Mouse (Mus musculus) MEL (cell line): ENCODE results near the gene Gm20388. TPM values are rescaled to one million over a fixed set of nuclear protein-coding genes. Genes with fewer than 3 reads are reported as not detected.

ENCODE experiments used
- DNase-seq: peaks from one replicate; pipeline ENCODE4 v3.0.0; 2011; ENCODE audit warnings: low read depth, low spot score
- H3K27ac ChIP-seq: 2 replicates; pipeline ENCODE4 v1.5.1; 2012; ENCODE audit warnings: low read depth, mild to moderate bottlenecking, control low read depth, low read length, moderate library complexity; ENCODE audit not compliant: control insufficient read depth
- H3K27me3 ChIP-seq, 2 experiments: fragments of 150-350 bp in 1 of 2; sonication (generic) in 1 of 2; 2 replicates each; pipeline ENCODE4 v1.6.1; 2012; ENCODE audit warnings: low read length in 2 of 2, mild to moderate bottlenecking in 2 of 2, improper control_type of control experiment in 1 of 2, moderate library complexity in 1 of 2; ENCODE audit not compliant: insufficient read depth in 2 of 2, control insufficient read depth in 1 of 2
- H3K36me3 ChIP-seq, 2 experiments: 2 replicates each; pipeline ENCODE4 v1.6.1; 2012 to 2014; ENCODE audit warnings: low read length in 2 of 2, improper control_type of control experiment in 1 of 2, inconsistent platforms in 1 of 2, mild to moderate bottlenecking in 1 of 2; ENCODE audit not compliant: insufficient read depth in 2 of 2, control insufficient read depth in 1 of 2
- H3K4me1 ChIP-seq, 2 experiments: fragments of 150-350 bp in 1 of 2; sonication (generic) in 1 of 2; 2 replicates each; pipeline ENCODE4 v1.6.1; 2012; ENCODE audit warnings: low read length in 2 of 2, improper control_type of control experiment in 1 of 2, mild to moderate bottlenecking in 1 of 2; ENCODE audit not compliant: insufficient read depth in 2 of 2, control insufficient read depth in 1 of 2
- H3K4me3 ChIP-seq, 2 experiments: fragments of 150-350 bp in 1 of 2; sonication (generic) in 1 of 2; 2 replicates each; pipeline ENCODE4 v1.5.1; 2012; ENCODE audit warnings: low read depth in 2 of 2, low read length in 2 of 2, mild to moderate bottlenecking in 2 of 2, moderate library complexity in 2 of 2, control low read depth in 1 of 2, improper control_type of control experiment in 1 of 2; ENCODE audit not compliant: control insufficient read depth in 1 of 2, insufficient read depth in 1 of 2
- H3K79me2 ChIP-seq: 2 replicates; pipeline ENCODE4 v1.6.1; 2012; ENCODE audit warnings: mild to moderate bottlenecking, low read length, moderate library complexity; ENCODE audit not compliant: control insufficient read depth, poor library complexity, insufficient read depth
- H3K9ac ChIP-seq: 2 replicates; pipeline ENCODE4 v1.6.1; 2012; ENCODE audit warnings: low read depth, mild to moderate bottlenecking, control low read depth, low read length, moderate library complexity; ENCODE audit not compliant: control insufficient read depth, poor library complexity, severe bottlenecking
- H3K9me3 ChIP-seq: fragments of 150-350 bp; sonication (generic); replicated peaks from 2 replicates; pipeline ENCODE4 v1.6.1; 2012; ENCODE audit warnings: mild to moderate bottlenecking, low read length, improper control_type of control experiment, moderate library complexity; ENCODE audit not compliant: insufficient read depth
- E2F4 ChIP-seq: IDR thresholded peaks from 2 replicates; pipeline ENCODE4 v1.6.1; 2011; ENCODE audit warnings: low read depth, low read length, improper control_type of control experiment, borderline replicate concordance
- ELF1 ChIP-seq: IDR thresholded peaks from 2 replicates; pipeline ENCODE4 v1.6.1; 2014; ENCODE audit warnings: low read depth, mild to moderate bottlenecking, inconsistent platforms, low read length, improper control_type of control experiment, moderate library complexity
- EP300 ChIP-seq, 2 experiments: IDR thresholded peaks; 2 replicates each; pipeline ENCODE4 v1.6.1; 2011; ENCODE audit warnings: improper control_type of control experiment in 2 of 2, low read length in 2 of 2, low read depth in 1 of 2, mild to moderate bottlenecking in 1 of 2
- GATA1 ChIP-seq: IDR thresholded peaks from 2 replicates; pipeline ENCODE4 v1.6.1; 2011; ENCODE audit warnings: low read depth, low read length, improper control_type of control experiment
- HCFC1 ChIP-seq: IDR thresholded peaks from 2 replicates; pipeline ENCODE4 v1.6.1; 2012; ENCODE audit warnings: low read depth, mild to moderate bottlenecking, inconsistent platforms, low read length, improper control_type of control experiment, moderate library complexity
- JUND ChIP-seq: IDR thresholded peaks from 2 replicates; pipeline ENCODE4 v1.6.1; 2011; ENCODE audit warnings: low read depth, mild to moderate bottlenecking, improper control_type of control experiment, low read length
- MAFK ChIP-seq: IDR thresholded peaks from 2 replicates; pipeline ENCODE4 v1.6.1; 2011; ENCODE audit warnings: low read depth, mild to moderate bottlenecking, low read length, improper control_type of control experiment, borderline replicate concordance
- MAX ChIP-seq: IDR thresholded peaks from 2 replicates; pipeline ENCODE4 v1.6.1; 2011; ENCODE audit warnings: low read length, improper control_type of control experiment
- MEF2A ChIP-seq: IDR thresholded peaks from 2 replicates; pipeline ENCODE4 v1.6.1; 2014; ENCODE audit warnings: low read depth, mild to moderate bottlenecking, inconsistent platforms, low read length, improper control_type of control experiment; ENCODE audit not compliant: poor library complexity, insufficient replicate concordance, severe bottlenecking; ENCODE audit errors: extremely low read depth
- MXI1 ChIP-seq: IDR thresholded peaks from 2 replicates; pipeline ENCODE4 v1.6.1; 2011; ENCODE audit warnings: mild to moderate bottlenecking, low read depth, low read length, improper control_type of control experiment
- MYB ChIP-seq: IDR thresholded peaks from 2 replicates; pipeline ENCODE4 v1.6.1; 2011; ENCODE audit warnings: mild to moderate bottlenecking, low read depth, low read length, improper control_type of control experiment
- NELFE ChIP-seq: IDR thresholded peaks from 2 replicates; pipeline ENCODE4 v1.6.1; 2011; ENCODE audit warnings: low read depth, low read length, improper control_type of control experiment
- NRF1 ChIP-seq: IDR thresholded peaks from 2 replicates; pipeline ENCODE4 v1.6.1; 2014; ENCODE audit warnings: low read depth, mild to moderate bottlenecking, inconsistent platforms, low read length, improper control_type of control experiment, moderate library complexity; ENCODE audit not compliant: poor library complexity, insufficient read depth, severe bottlenecking
- POLR2A ChIP-seq, 2 experiments: IDR thresholded peaks; 2 replicates each; pipeline ENCODE4 v1.6.1; 2011 to 2012; ENCODE audit warnings: low read length in 2 of 2, mild to moderate bottlenecking in 2 of 2, control low read depth in 1 of 2, improper control_type of control experiment in 1 of 2, low read depth in 1 of 2, moderate library complexity in 1 of 2; ENCODE audit not compliant: control insufficient read depth in 1 of 2, insufficient read depth in 1 of 2, poor library complexity in 1 of 2
- POLR2AphosphoS2 ChIP-seq: IDR thresholded peaks from 2 replicates; pipeline ENCODE4 v1.6.1; 2011; ENCODE audit warnings: low read length, improper control_type of control experiment
- RAD21 ChIP-seq: IDR thresholded peaks from 2 replicates; pipeline ENCODE4 v1.6.1; 2011; ENCODE audit warnings: mild to moderate bottlenecking, low read depth, low read length, improper control_type of control experiment
- RCOR1 ChIP-seq: IDR thresholded peaks from 2 replicates; pipeline ENCODE4 v1.6.1; 2012; ENCODE audit warnings: low read depth, mild to moderate bottlenecking, inconsistent platforms, low read length, improper control_type of control experiment
- TAL1 ChIP-seq: IDR thresholded peaks from 2 replicates; pipeline ENCODE4 v1.6.1; 2012; ENCODE audit warnings: mild to moderate bottlenecking, inconsistent platforms, low read length, moderate library complexity, mixed read lengths
- TCF12 ChIP-seq: IDR thresholded peaks from 2 replicates; pipeline ENCODE4 v1.6.1; 2014; ENCODE audit warnings: low read depth, mild to moderate bottlenecking, inconsistent platforms, low read length, improper control_type of control experiment, moderate library complexity
- UBTF ChIP-seq: IDR thresholded peaks from 2 replicates; pipeline ENCODE4 v1.6.1; 2012; ENCODE audit warnings: low read depth, mild to moderate bottlenecking, inconsistent platforms, low read length, improper control_type of control experiment, moderate library complexity, borderline replicate concordance; ENCODE audit not compliant: insufficient read depth
- USF1 ChIP-seq: IDR thresholded peaks from 2 replicates; pipeline ENCODE4 v1.6.1; 2014; ENCODE audit warnings: low read depth, mild to moderate bottlenecking, inconsistent platforms, low read length, improper control_type of control experiment, moderate library complexity
- ZMIZ1 ChIP-seq: IDR thresholded peaks from 2 replicates; pipeline ENCODE4 v1.6.1; 2012; ENCODE audit warnings: low read depth, mild to moderate bottlenecking, inconsistent platforms, low read length, improper control_type of control experiment, moderate library complexity
- polyA plus RNA-seq, 2 experiments: library from polyadenylated mRNA; stranded (reverse) in 1 of 2; unstranded in 1 of 2; fragments of >175 nt in 1 of 2; fragments of >200 nt in 1 of 2; gene quantifications; 2 replicates each; pipeline versions ENCODE4 v1.2.1 to v1.2.4; 2012; ENCODE audit warnings: low replicate concordance in 2 of 2, low read depth in 1 of 2; ENCODE audit not compliant: insufficient read length in 2 of 2, insufficient read depth in 1 of 2, missing spikeins in 1 of 2
- total RNA-seq: library from RNA; depleted of rRNA; stranded (reverse); fragments of 300-350 nt; gene quantifications from 2 replicates; pipeline ENCODE4 v1.2.3, GENCODE M21; 2012

Gm20388 gene
- total and polyA plus RNA-seq, 3 experiments, result 11.1 to 17.8 TPM; not detected in 1

DNA sequence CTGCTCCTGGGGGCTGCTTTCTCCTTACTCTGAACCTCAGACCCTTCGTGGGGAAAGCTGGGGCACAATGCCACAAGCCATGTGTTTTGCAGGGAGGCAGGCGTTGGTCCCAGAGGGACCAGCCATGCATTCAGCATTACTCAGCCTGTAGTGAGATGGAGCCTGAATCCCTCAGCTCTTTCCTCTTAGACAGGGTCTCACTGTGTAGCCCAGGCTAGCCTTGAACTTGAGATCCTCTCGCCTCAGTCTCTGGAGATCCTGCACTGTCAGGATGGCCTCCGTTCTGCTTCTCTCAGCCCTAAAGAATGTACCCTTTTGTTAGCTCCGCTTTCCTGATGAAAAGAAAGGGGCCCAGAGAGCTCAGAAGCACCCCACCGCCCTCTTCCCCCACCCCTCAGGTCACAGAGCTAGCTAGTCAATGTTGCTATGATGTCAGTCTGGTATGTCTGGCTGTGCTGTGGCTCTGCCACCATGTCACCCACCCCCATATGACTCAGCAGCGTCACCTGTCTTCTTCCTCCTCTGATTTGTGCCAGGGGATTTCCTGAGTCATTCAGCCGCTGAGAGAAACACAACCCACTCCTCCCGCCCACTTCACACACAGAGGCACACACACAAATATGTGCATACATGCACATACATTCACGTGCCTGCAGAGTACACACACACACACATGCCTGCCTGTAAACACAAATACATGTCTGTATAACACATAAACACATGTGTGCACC lies 314.9 kb downstream of the Gm20388 start:
- DNase-seq, result peak; percentile 19
- Histone ChIP-seq H3K27me3 (peaks cover 5 to 6% of the 10 kb centered on the region in 2 experiments), H3K9ac (no peak overlapping the region), H3K4me3 (no peak overlapping the region), H3K36me3 (no peaks in the 10 kb centered on the region), H3K4me1 (peaks cover 0 to 6% of the 10 kb centered on the region in 2 experiments; a peak in 2 of 4 replicates), H3K9me3 (no peaks in the 10 kb centered on the region), H3K27ac (no peak overlapping the region), H3K79me2 (no peaks in the 10 kb centered on the region)
- no peak for TF ChIP-seq GATA1
- TF ChIP-seq USF1, result no peak
- TF ChIP-seq ELF1, result no peak
- TF ChIP-seq EP300 (IDR thresholded peaks at IDR 0.05; ENCODE audit: low read depth in 1 of 2, low read length in 2 of 2), result no peak
- no peak for TF ChIP-seq MYB
- TF ChIP-seq UBTF, result no peak
- no peak for TF ChIP-seq HCFC1
- TF ChIP-seq MAFK, result no peak
- no peak for TF ChIP-seq MAX

DNA sequence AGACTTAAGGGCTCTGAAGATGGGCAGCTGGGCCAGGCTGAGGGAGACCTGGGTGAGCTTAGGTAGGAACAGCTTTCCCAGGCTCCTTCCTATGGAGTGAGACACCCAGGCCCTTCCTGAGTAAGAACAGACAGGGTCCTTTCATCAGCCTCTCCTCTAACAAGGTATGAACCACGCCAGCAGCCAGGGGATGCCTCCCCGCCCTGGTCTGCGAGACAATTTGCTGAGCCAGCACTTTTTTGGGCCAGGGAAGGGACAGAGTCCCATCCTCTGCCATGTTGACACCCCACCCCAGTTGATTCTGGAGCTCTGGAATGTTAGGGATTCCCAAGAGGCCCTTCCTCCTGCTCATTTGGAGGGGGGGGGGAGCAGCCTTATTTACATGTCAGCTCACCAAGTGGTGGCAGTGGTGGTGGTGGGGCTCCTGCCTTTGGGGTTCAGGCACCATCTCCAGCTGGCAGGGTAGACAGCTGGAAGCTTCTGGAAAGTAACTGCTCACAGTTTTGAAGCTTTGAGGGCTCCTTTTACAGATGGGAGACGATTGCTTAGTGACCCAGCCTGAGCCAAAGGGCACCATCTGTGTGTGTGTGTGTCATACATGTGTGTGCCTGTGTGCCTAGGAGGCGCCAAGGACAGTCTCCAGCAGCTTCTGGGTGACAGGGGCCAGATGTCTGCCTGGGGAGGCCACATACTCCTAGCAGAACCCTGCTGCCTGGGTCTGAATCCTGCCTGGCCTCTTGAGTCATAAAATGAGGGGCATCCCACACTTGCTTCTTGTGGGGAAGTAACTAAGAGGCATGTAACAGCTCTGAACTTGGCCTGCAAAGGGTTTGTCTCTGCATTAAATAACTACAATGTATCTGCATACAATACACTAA lies 316.3 kb downstream of the Gm20388 start:
- Histone ChIP-seq H3K9ac (no peak overlapping the region), H3K79me2 (no peaks in the 10 kb centered on the region), H3K4me3 (no peak overlapping the region), H3K36me3 (no peaks in the 10 kb centered on the region), H3K27me3 (peaks cover 5 to 6% of the 10 kb centered on the region in 2 experiments), H3K27ac (no peak overlapping the region), H3K4me1 (peaks cover 0 to 6% of the 10 kb centered on the region in 2 experiments; a peak in 2 of 4 replicates), H3K9me3 (no peaks in the 10 kb centered on the region)
- no peak for DNase-seq
- TF ChIP-seq MAFK, result peak; percentile 33; the same call in 1 of the 2 replicates
- TF ChIP-seq MXI1, result no peak

DNA sequence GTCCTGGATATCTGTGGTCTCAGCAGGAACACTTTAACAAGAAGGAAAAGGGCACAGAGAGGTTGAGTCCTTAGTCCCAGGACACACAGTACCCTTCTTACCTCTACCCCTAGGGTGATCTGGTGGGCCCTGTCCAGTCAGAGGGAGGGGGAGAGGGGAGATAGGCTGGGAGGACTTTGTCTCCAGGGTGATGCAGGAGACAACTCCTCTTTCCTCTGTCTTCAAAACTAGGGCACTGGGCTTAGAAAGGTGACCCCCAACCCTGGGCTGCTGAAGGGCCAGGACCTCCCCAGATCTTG lies 316.9 kb downstream of the Gm20388 start:
- Histone ChIP-seq H3K4me1 (peaks cover 0 to 6% of the 10 kb centered on the region in 2 experiments; a peak in 2 of 4 replicates), H3K36me3 (no peaks in the 10 kb centered on the region), H3K79me2 (no peaks in the 10 kb centered on the region), H3K27ac (no peak overlapping the region), H3K27me3 (peaks cover 3 to 6% of the 10 kb centered on the region in 2 experiments), H3K9ac (no peak overlapping the region), H3K9me3 (no peaks in the 10 kb centered on the region), H3K4me3 (no peak overlapping the region)
- no peak for DNase-seq
- TF ChIP-seq JUND (no peak), TAL1 (no peak), MYB (no peak), MXI1 (no peak), MAX (no peak), E2F4 (no peak), TCF12 (no peak), POLR2AphosphoS2 (no peak), EP300 (IDR thresholded peaks at IDR 0.05; ENCODE audit: low read depth in 1 of 2, low read length in 2 of 2) (no peak), GATA1 (no peak), RAD21 (no peak), NRF1 (no peak), NELFE (no peak), ZMIZ1 (no peak), MEF2A (no peak), POLR2A (IDR thresholded peaks at IDR 0.05; ENCODE audit: control insufficient read depth in 1 of 2, insufficient read depth in 1 of 2, low read depth in 1 of 2, low read length in 2 of 2, poor library complexity in 1 of 2) (no peak), ELF1 (no peak), RCOR1 (no peak)
